Mouse (Mus musculus) embryonic fibroblast, embryonic 13.5 days (primary cell): ENCODE measurements at regions not wholly inside any gene's neighbourhood (a gene's known extent, or its start where the extent isn't known, plus 50 kb on each side); places are given as distances from the start of the nearest gene placed in this dataset.

Experiments used
- CTCF ChIP-seq: IDR thresholded peaks from 2 replicates; pipeline ENCODE4 v1.5.1; 2011; ENCODE audit warnings: mild to moderate bottlenecking, control low read depth, low read length, moderate library complexity, borderline replicate concordance; ENCODE audit not compliant: insufficient read depth
- POLR2A ChIP-seq: IDR thresholded peaks from 2 replicates; pipeline ENCODE4 v1.6.1; 2011; ENCODE audit warnings: low read depth, mild to moderate bottlenecking, control low read depth, low read length, moderate library complexity

GRCm38 (mm10) chr15:8576975-8577374 is 57.2 kb upstream of the Gm2310 start:
- no peak for TF ChIP-seq CTCF
- TF ChIP-seq POLR2A: no peak
